Mouse (Mus musculus) left cerebral cortex, adult 18-20 months (tissue): ENCODE measurements at regions not wholly inside any gene's neighbourhood (a gene's known extent, or its start where the extent isn't known, plus 50 kb on each side); places are given as distances from the start of the nearest gene placed in this dataset.

ENCODE experiments used
- DNase-seq, 2 experiments: peaks; one replicate each; pipeline ENCODE4 v3.0.0; 2021 to 2022; ENCODE audit warnings: low spot score in 2 of 2, mixed read lengths in 1 of 2

- DNase-seq, result no peak
Measured at GRCm38 (mm10) chr13:48042172-48042571, 218.9 kb upstream of the Id4 start.

- no peak for DNase-seq
Measured at GRCm38 (mm10) chr13:48042572-48042971, 218.5 kb upstream of the Id4 start.

GRCm38 (mm10) chr13:48046201-48046750, 214.8 kb upstream of the Id4 start:
- DNase-seq, result no peak

- DNase-seq, result no peak
Measured at GRCm38 (mm10) chr13:48049796-48050195, 211.2 kb upstream of the Id4 start.

- DNase-seq, result peak; percentile 31 to 36
Measured at GRCm38 (mm10) chr13:48074630-48075029, 186.4 kb upstream of the Id4 start.

- no peak for DNase-seq
Measured at GRCm38 (mm10) chr13:48075315-48075714, 185.7 kb upstream of the Id4 start.

- no peak for DNase-seq
Measured at GRCm38 (mm10) chr13:48078214-48078613, 182.8 kb upstream of the Id4 start.

GRCm38 (mm10) chr13:48083294-48083693, 177.7 kb upstream of the Id4 start:
- DNase-seq, result no peak

GRCm38 (mm10) chr13:48083807-48084206, 177.2 kb upstream of the Id4 start:
- no peak for DNase-seq

GRCm38 (mm10) chr13:48094275-48095035, 166.6 kb upstream of the Id4 start:
- DNase-seq, result no peak

- DNase-seq, result no peak
Measured at GRCm38 (mm10) chr13:48102156-48102555, 158.9 kb upstream of the Id4 start.

- no peak for DNase-seq
Measured at GRCm38 (mm10) chr13:48102576-48102975, 158.5 kb upstream of the Id4 start.

- no peak for DNase-seq
Measured at GRCm38 (mm10) chr13:48104766-48105165, 156.3 kb upstream of the Id4 start.

- DNase-seq, result no peak
Measured at GRCm38 (mm10) chr13:48106946-48107345, 154.1 kb upstream of the Id4 start.

GRCm38 (mm10) chr13:48115890-48116289, 145.1 kb upstream of the Id4 start:
- no peak for DNase-seq

- DNase-seq, result no peak
Measured at GRCm38 (mm10) chr13:48126582-48126981, 134.4 kb upstream of the Id4 start.

- peak; percentile 22 to 47 for DNase-seq
Measured at GRCm38 (mm10) chr13:48130724-48131123, 130.3 kb upstream of the Id4 start.

- no peak for DNase-seq
Measured at GRCm38 (mm10) chr13:48131681-48132080, 129.3 kb upstream of the Id4 start.

- no peak for DNase-seq
Measured at GRCm38 (mm10) chr13:48145976-48146375, 115.1 kb upstream of the Id4 start.

- no peak for DNase-seq
Measured at GRCm38 (mm10) chr13:48147061-48147460, 114.0 kb upstream of the Id4 start.

- no peak for DNase-seq
Measured at GRCm38 (mm10) chr13:48153248-48153647, 107.8 kb upstream of the Id4 start.

- no peak for DNase-seq
Measured at GRCm38 (mm10) chr13:48153684-48154413, 107.2 kb upstream of the Id4 start.
